Mouse (Mus musculus): ENCODE results near the gene Lsm4. TPM values are rescaled to one million over a fixed set of nuclear protein-coding genes. Genes with fewer than 3 reads are reported as not detected.
A peak's percentile ranks its signal among the peaks of the same experiment; 100 is the strongest.

Gene Lsm4
- total and polyA plus RNA-seq, 2 experiments from 2014 or later = 202 to 438 TPM

GRCm38 (mm10) chr8:70636838-70637237 is 36.2 kb upstream of the Lsm4 start:
- ATAC-seq (ENCODE audit: insufficient read depth, low read depth) (no peak), DNase-seq (ENCODE audit: low spot score) (no peak)
- Histone ChIP-seq H3K4me2 (ENCODE audit: low read depth, low read length) (no peak overlapping the region), H3K27ac (ENCODE audit: low read depth) (no peak overlapping the region), H3K4me1 (ENCODE audit: control insufficient read depth, insufficient read depth) (peaks cover 30% of the 10 kb centered on the region), H3K9ac (replicated peaks; ENCODE audit: low read depth, low read length) (no peak overlapping the region), H3K27me3 (ENCODE audit: control insufficient read depth, insufficient read depth, low read length) (no peaks in the 10 kb centered on the region), H3K36me3 (replicated peaks; ENCODE audit: control insufficient read depth, insufficient read depth, low read length) (no peaks in the 10 kb centered on the region), H3K4me3 (ENCODE audit: low read depth, low read length) (no peak overlapping the region), H3K9me3 (replicated peaks; ENCODE audit: control insufficient read depth, low read length) (no peaks in the 10 kb centered on the region)
- no peak for TF ChIP-seq EP300 (IDR thresholded peaks at IDR 0.05; ENCODE audit: low read depth)
- WGBS = 75% methylated on average over 8 of the region's 8 CpGs

GRCm38 (mm10) chr8:70638752-70639151 is 34.3 kb upstream of the Lsm4 start:
- Histone ChIP-seq H3K9ac (replicated peaks; ENCODE audit: low read depth, low read length) (no peak overlapping the region), H3K4me1 (ENCODE audit: control insufficient read depth, insufficient read depth) (peaks cover 20% of the 10 kb centered on the region), H3K27ac (ENCODE audit: low read depth) (peak overlapping the region; percentile 30; the same call in 1 of the 2 replicates), H3K27me3 (ENCODE audit: control insufficient read depth, insufficient read depth, low read length) (no peaks in the 10 kb centered on the region), H3K9me3 (replicated peaks; ENCODE audit: control insufficient read depth, low read length) (no peaks in the 10 kb centered on the region), H3K4me3 (ENCODE audit: low read depth, low read length) (no peak overlapping the region), H3K4me2 (ENCODE audit: low read depth, low read length) (no peak overlapping the region), H3K36me3 (replicated peaks; ENCODE audit: control insufficient read depth, insufficient read depth, low read length) (no peaks in the 10 kb centered on the region)
- TF ChIP-seq EP300 (IDR thresholded peaks at IDR 0.05; ENCODE audit: low read depth) = no peak
- no peak for TF ChIP-seq CTCF (IDR thresholded peaks at IDR 0.05; ENCODE audit: low read depth)
- ATAC-seq (ENCODE audit: insufficient read depth, low read depth) (no peak), DNase-seq (ENCODE audit: low spot score) (no peak)
- 40% methylated on average over 9 of the region's 9 CpGs for whole genome bisulfite sequencing

GRCm38 (mm10) chr8:70643019-70643418 is 30.0 kb upstream of the Lsm4 start:
- Histone ChIP-seq H3K27ac (ENCODE audit: low read depth) (no peak overlapping the region), H3K4me3 (ENCODE audit: low read depth, low read length) (no peak overlapping the region), H3K9me3 (replicated peaks; ENCODE audit: control insufficient read depth, low read length) (no peaks in the 10 kb centered on the region), H3K36me3 (replicated peaks; ENCODE audit: control insufficient read depth, insufficient read depth, low read length) (no peaks in the 10 kb centered on the region), H3K27me3 (ENCODE audit: control insufficient read depth, insufficient read depth, low read length) (no peaks in the 10 kb centered on the region), H3K4me1 (ENCODE audit: control insufficient read depth, insufficient read depth) (peaks cover 35% of the 10 kb centered on the region), H3K9ac (replicated peaks; ENCODE audit: low read depth, low read length) (no peak overlapping the region), H3K4me2 (ENCODE audit: low read depth, low read length) (no peak overlapping the region)
- 70% methylated on average over 3 of the region's 3 CpGs for WGBS
- TF ChIP-seq EP300 (IDR thresholded peaks at IDR 0.05; ENCODE audit: low read depth) (no peak), CTCF (IDR thresholded peaks at IDR 0.05; ENCODE audit: low read depth) (no peak)
- DNase-seq (ENCODE audit: low spot score) = no peak
- ATAC-seq (ENCODE audit: insufficient read depth, low read depth) = no peak

DNA sequence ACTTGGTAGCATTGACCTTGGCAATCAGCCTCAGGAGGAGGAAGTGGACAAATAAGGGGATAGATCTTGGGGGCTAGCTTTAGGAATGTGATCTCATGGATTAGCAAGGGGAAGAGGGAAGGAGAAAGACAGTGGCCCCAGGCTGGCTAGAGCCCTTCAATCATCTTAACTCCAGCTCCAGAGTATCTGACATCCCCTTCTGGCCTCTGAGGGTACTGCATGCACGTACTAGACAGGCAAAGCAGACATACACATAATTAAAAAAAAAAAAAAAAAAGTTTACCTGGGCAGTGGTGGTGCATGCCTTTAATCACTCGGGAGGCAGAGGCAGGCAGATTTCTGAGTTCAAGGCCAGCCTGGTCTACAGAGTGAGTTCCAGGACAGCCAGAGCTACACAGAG is 29.0 kb upstream of the Lsm4 start:
- TF ChIP-seq CTCF (IDR thresholded peaks at IDR 0.05; ENCODE audit: low read depth) (peak; percentile 19; the same call in 1 of the 2 replicates), EP300 (IDR thresholded peaks at IDR 0.05; ENCODE audit: low read depth) (no peak)
- peaks cover 38% of the 10 kb centered on the region for H3K4me1 ChIP-seq (ENCODE audit: control insufficient read depth, insufficient read depth)
- no peak overlapping the region for H3K9ac ChIP-seq (replicated peaks; ENCODE audit: low read depth, low read length)
- WGBS = 81% methylated on average over 2 of the region's 2 CpGs
- no peaks in the 10 kb centered on the region for H3K27me3 ChIP-seq (ENCODE audit: control insufficient read depth, insufficient read depth, low read length)
- DNase-seq (ENCODE audit: low spot score) = no peak
- no peak overlapping the region for H3K4me3 ChIP-seq (ENCODE audit: low read depth, low read length)
- H3K27ac ChIP-seq (ENCODE audit: low read depth) = no peak overlapping the region
- no peaks in the 10 kb centered on the region for H3K9me3 ChIP-seq (replicated peaks; ENCODE audit: control insufficient read depth, low read length)
- no peak for ATAC-seq (ENCODE audit: insufficient read depth, low read depth)
- no peaks in the 10 kb centered on the region for H3K36me3 ChIP-seq (replicated peaks; ENCODE audit: control insufficient read depth, insufficient read depth, low read length)
- no peak overlapping the region for H3K4me2 ChIP-seq (ENCODE audit: low read depth, low read length)

DNA sequence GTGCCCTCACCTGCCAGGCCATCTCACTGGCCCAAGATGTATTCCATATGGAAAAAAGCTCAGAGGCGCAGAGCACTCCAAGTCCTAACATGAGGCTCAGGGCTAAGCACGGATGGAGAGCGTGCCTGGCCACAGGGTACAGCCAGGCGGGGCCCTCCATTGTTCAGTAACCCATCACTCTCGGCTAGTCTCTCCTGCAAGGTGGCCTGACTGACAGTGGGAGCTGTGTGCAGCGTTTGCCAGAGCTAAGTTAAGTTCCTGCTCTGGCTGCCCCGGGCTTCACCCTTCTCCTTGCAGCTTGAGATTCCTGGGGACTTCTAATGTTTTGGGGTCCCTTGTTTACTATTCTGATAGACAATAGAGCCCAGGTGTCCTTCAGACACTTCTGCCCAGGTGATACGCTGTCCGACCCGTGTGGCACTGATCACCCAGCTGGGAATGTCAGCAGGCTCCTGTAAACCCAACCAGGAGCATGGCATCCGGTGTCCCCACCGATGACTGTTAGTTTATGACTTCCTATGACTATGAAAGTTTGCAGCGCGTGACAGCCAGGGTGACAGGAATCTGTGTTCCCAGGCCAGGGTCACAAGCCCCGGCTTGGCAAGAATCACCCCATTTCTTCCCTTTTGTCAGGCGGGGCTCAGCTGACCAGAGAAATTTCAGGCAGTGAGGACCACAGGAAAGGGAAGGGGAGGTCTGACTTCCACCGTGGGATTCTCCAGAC is 27.4 kb upstream of the Lsm4 start:
- Histone ChIP-seq H3K27me3 (ENCODE audit: control insufficient read depth, insufficient read depth, low read length) (no peaks in the 10 kb centered on the region), H3K4me1 (ENCODE audit: control insufficient read depth, insufficient read depth) (peaks cover 48% of the 10 kb centered on the region), H3K9me3 (replicated peaks; ENCODE audit: control insufficient read depth, low read length) (no peaks in the 10 kb centered on the region), H3K4me2 (ENCODE audit: low read depth, low read length) (no peak overlapping the region), H3K27ac (ENCODE audit: low read depth) (peak overlapping the region; percentile 35; the same call in 1 of the 2 replicates), H3K9ac (replicated peaks; ENCODE audit: low read depth, low read length) (no peak overlapping the region), H3K36me3 (replicated peaks; ENCODE audit: control insufficient read depth, insufficient read depth, low read length) (peaks cover 10% of the 10 kb centered on the region), H3K4me3 (ENCODE audit: low read depth, low read length) (no peak overlapping the region)
- WGBS = 49% methylated on average over 17 of the region's 17 CpGs
- no peak for TF ChIP-seq EP300 (IDR thresholded peaks at IDR 0.05; ENCODE audit: low read depth)
- no peak for TF ChIP-seq CTCF (IDR thresholded peaks at IDR 0.05; ENCODE audit: low read depth)
- DNase-seq (ENCODE audit: low spot score) (no peak), ATAC-seq (ENCODE audit: insufficient read depth, low read depth) (no peak)

GRCm38 (mm10) chr8:70646369-70646768 is 26.7 kb upstream of the Lsm4 start:
- Histone ChIP-seq H3K4me2 (ENCODE audit: low read depth, low read length) (no peak overlapping the region), H3K9ac (replicated peaks; ENCODE audit: low read depth, low read length) (no peak overlapping the region), H3K36me3 (replicated peaks; ENCODE audit: control insufficient read depth, insufficient read depth, low read length) (peaks cover 17% of the 10 kb centered on the region), H3K27ac (ENCODE audit: low read depth) (0 out of 2 replicates have a peak overlapping the region, but pooled peaks have one; percentile 35), H3K27me3 (ENCODE audit: control insufficient read depth, insufficient read depth, low read length) (no peaks in the 10 kb centered on the region), H3K4me1 (ENCODE audit: control insufficient read depth, insufficient read depth) (peaks cover 48% of the 10 kb centered on the region), H3K9me3 (replicated peaks; ENCODE audit: control insufficient read depth, low read length) (no peaks in the 10 kb centered on the region), H3K4me3 (ENCODE audit: low read depth, low read length) (no peak overlapping the region)
- 75% methylated on average over 6 of the region's 6 CpGs for WGBS
- ATAC-seq (ENCODE audit: insufficient read depth, low read depth) (no peak), DNase-seq (ENCODE audit: low spot score) (no peak)
- TF ChIP-seq CTCF (IDR thresholded peaks at IDR 0.05; ENCODE audit: low read depth) = no peak
- TF ChIP-seq EP300 (IDR thresholded peaks at IDR 0.05; ENCODE audit: low read depth) = no peak
